Mouse (Mus musculus) kidney, postnatal 0 days (tissue): ENCODE data around the gene Rnf26. TPM values are rescaled to one million over a fixed set of nuclear protein-coding genes. Genes with fewer than 3 reads are reported as not detected.

Experiments used
- ATAC-seq: fragments of 200-750 bp; cut with Nextera tagmentation; replicated peaks from 2 replicates; pipeline ENCODE4 v1.8.0; 2017; ENCODE audit warnings: low read depth, moderate number of reproducible peaks, moderate TSS enrichment, moderate library complexity; ENCODE audit not compliant: low FRiP score
- DNase-seq: peaks from one replicate; pipeline ENCODE4 v3.0.0-alpha.2; 2016; ENCODE audit warnings: low spot score
- H3K27ac ChIP-seq: fragments of 300-500 bp; sonication (generic); 2 replicates; pipeline ENCODE4 v1.5.1; 2014; ENCODE audit warnings: mild to moderate bottlenecking
- H3K27me3 ChIP-seq: fragments of 300-500 bp; sonication (generic); 2 replicates; pipeline ENCODE4 v1.6.1; 2014; ENCODE audit warnings: low read length, mixed read lengths; ENCODE audit not compliant: insufficient read depth
- H3K36me3 ChIP-seq: fragments of 300-500 bp; sonication (generic); 2 replicates; pipeline ENCODE4 v1.6.1; 2014; ENCODE audit warnings: low read length, mixed read lengths; ENCODE audit not compliant: insufficient read depth
- H3K4me1 ChIP-seq: fragments of 300-500 bp; sonication (generic); replicated peaks from 2 replicates; pipeline ENCODE4 v1.6.1; 2014; ENCODE audit warnings: antibody characterized with exemption, low read length, mixed read lengths; ENCODE audit not compliant: insufficient read depth
- H3K4me2 ChIP-seq: fragments of 300-500 bp; sonication (generic); 2 replicates; pipeline ENCODE4 v1.6.1; 2014; ENCODE audit warnings: mild to moderate bottlenecking, low read length, moderate library complexity, mixed read lengths
- H3K4me3 ChIP-seq: fragments of 300-500 bp; sonication (generic); replicated peaks from 2 replicates; pipeline ENCODE4 v1.5.1; 2014; ENCODE audit warnings: low read depth, low read length
- H3K9ac ChIP-seq: fragments of 300-500 bp; sonication (generic); 2 replicates; pipeline ENCODE4 v1.6.1; 2014; ENCODE audit warnings: low read depth, low read length
- H3K9me3 ChIP-seq: fragments of 300-500 bp; sonication (generic); replicated peaks from 2 replicates; pipeline ENCODE4 v1.6.1; 2016; ENCODE audit warnings: low read length, inconsistent platforms, mixed read lengths
- CTCF ChIP-seq: IDR thresholded peaks from 2 replicates; pipeline ENCODE4 v1.5.1; 2016; ENCODE audit warnings: antibody characterized with exemption, low read depth, mild to moderate bottlenecking, moderate library complexity
- WGBS: fragments of 180-500 bp; shearing (Covaris S2); extraction: QIAGEN DNeasy Blood & Tissue Kit; methylation state at CpG from one replicate; pipeline ENCODE4 v1.1.7; 2014; 5-methylcytosine and 5-hydroxymethylcytosine counted together
- polyA plus RNA-seq: library from polyadenylated mRNA; unstranded; fragments of >200 nt; fragmentation: Nextera tagmentation; extraction: Ambion mirVana; gene quantifications from 2 replicates; pipeline ENCODE4 v1.2.1, GENCODE M21; 2015

The Rnf26 gene
- polyA plus RNA-seq, 1 experiment from 2014 or later, result 46.6 TPM

- H3K4me1 ChIP-seq, result peaks cover 17% of the 10 kb centered on the region
- H3K4me2 ChIP-seq, result no peak overlapping the region
- no peak overlapping the region for H3K27ac ChIP-seq
- WGBS, result 56% methylated on average over 12 of the region's 12 CpGs
- H3K36me3 ChIP-seq, result peaks cover 22% of the 10 kb centered on the region; the same call in 1 of the 2 replicates
- H3K9ac ChIP-seq, result no peak overlapping the region
- no peak for TF ChIP-seq CTCF
- H3K4me3 ChIP-seq, result no peak overlapping the region
- no peak for DNase-seq
- ATAC-seq, result no peak
- no peaks in the 10 kb centered on the region for H3K9me3 ChIP-seq
- H3K27me3 ChIP-seq, result no peaks in the 10 kb centered on the region
Observed at GRCm38 (mm10) chr9:44088877-44089608, 24.3 kb downstream of the Rnf26 start.

GRCm38 (mm10) chr9:44087761-44088455 is 25.4 kb downstream of the Rnf26 start:
- Histone ChIP-seq H3K9me3 (no peaks in the 10 kb centered on the region), H3K27me3 (no peaks in the 10 kb centered on the region), H3K4me1 (peaks cover 26% of the 10 kb centered on the region), H3K36me3 (peaks cover 15% of the 10 kb centered on the region; the same call in 1 of the 2 replicates), H3K4me2 (peak overlapping the region; percentile 79), H3K27ac (peak overlapping the region; percentile 47; the same call in 1 of the 2 replicates), H3K9ac (peak overlapping the region; percentile 40; the same call in 1 of the 2 replicates), H3K4me3 (0 out of 2 replicates have a peak overlapping the region, but pooled peaks have one; percentile 5)
- ATAC-seq (no peak), DNase-seq (no peak)
- TF ChIP-seq CTCF, result no peak
- WGBS, result 15% methylated on average over 15 of the region's 15 CpGs

- TF ChIP-seq CTCF, result no peak
- WGBS, result 42% methylated on average over 10 of the region's 10 CpGs
- Histone ChIP-seq H3K27me3 (no peaks in the 10 kb centered on the region), H3K4me1 (peaks cover 26% of the 10 kb centered on the region), H3K9me3 (no peaks in the 10 kb centered on the region), H3K4me3 (peak overlapping the region; percentile 14; the same call in 1 of the 2 replicates), H3K9ac (peak overlapping the region; percentile 18; the same call in 1 of the 2 replicates), H3K36me3 (peaks cover 10% of the 10 kb centered on the region; the same call in 1 of the 2 replicates), H3K27ac (peak overlapping the region; percentile 47; the same call in 1 of the 2 replicates), H3K4me2 (peak overlapping the region; percentile 79)
- ATAC-seq (0 out of 2 replicates have a peak, but pooled peaks have one; percentile 21), DNase-seq (no peak)
Observed at GRCm38 (mm10) chr9:44086960-44087359, 26.4 kb downstream of the Rnf26 start.

GRCm38 (mm10) chr9:44085741-44086665 is 27.3 kb downstream of the Rnf26 start:
- no peak for ATAC-seq
- no peaks in the 10 kb centered on the region for H3K36me3 ChIP-seq
- 62% methylated on average over 15 of the region's 15 CpGs for WGBS
- H3K4me3 ChIP-seq, result peak overlapping the region; percentile 54
- no peak for DNase-seq
- peak overlapping the region; percentile 65 for H3K9ac ChIP-seq
- H3K27me3 ChIP-seq, result no peaks in the 10 kb centered on the region
- H3K4me2 ChIP-seq, result peak overlapping the region; percentile 79
- no peaks in the 10 kb centered on the region for H3K9me3 ChIP-seq
- no peak for TF ChIP-seq CTCF
- peaks cover 28% of the 10 kb centered on the region for H3K4me1 ChIP-seq
- peak overlapping the region; percentile 77 for H3K27ac ChIP-seq

- Histone ChIP-seq H3K27me3 (no peaks in the 10 kb centered on the region), H3K4me2 (peak overlapping the region; percentile 79), H3K36me3 (no peaks in the 10 kb centered on the region), H3K4me3 (peak overlapping the region; percentile 54), H3K4me1 (peaks cover 31% of the 10 kb centered on the region), H3K9me3 (no peaks in the 10 kb centered on the region), H3K9ac (peak overlapping the region; percentile 65), H3K27ac (peak overlapping the region; percentile 77)
- TF ChIP-seq CTCF, result no peak
- ATAC-seq, result no peak
- no peak for DNase-seq
- 4% methylated on average over 10 of the region's 10 CpGs for WGBS
Observed at GRCm38 (mm10) chr9:44085276-44085675, 28.0 kb downstream of the Rnf26 start.
